Mouse (Mus musculus): ENCODE measurements around the gene Znrf1. TPM values are rescaled to one million over a fixed set of nuclear protein-coding genes. Genes with fewer than 3 reads are reported as not detected.
A peak's percentile ranks its signal among the peaks of the same experiment; 100 is the strongest.

Znrf1 gene
- polyA plus RNA-seq, 1 experiment from 2014 or later: 65.7 TPM

DNA sequence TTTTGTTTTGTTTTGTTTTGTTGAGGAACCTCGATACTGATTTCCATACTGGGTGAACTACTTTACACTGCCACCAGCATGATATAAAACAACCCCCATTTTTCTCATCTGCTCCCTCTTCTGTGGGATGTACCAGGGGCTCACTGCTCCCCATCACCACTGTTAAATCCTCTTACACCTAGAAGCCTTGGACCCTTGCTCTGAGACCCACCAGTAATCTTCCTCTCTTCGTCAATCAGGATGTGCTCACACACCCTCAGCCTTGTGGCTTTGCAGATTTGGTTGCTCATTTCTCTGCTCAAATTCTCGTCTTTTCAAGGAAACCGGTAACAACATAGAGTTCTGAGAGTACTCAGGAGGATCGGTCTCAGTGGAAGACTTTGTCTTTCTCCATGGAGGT, 7.8 kb upstream of the Znrf1 start:
- Histone ChIP-seq H3K4me3 (ENCODE audit: low read length) (no peak overlapping the region), H3K27me3 (replicated peaks; ENCODE audit: control insufficient read depth, insufficient read depth, low read length) (no peaks in the 10 kb centered on the region), H3K4me2 (ENCODE audit: low read length) (no peak overlapping the region), H3K9ac (ENCODE audit: low read depth, low read length) (no peak overlapping the region), H3K36me3 (ENCODE audit: control insufficient read depth, insufficient read depth, low read length) (no peaks in the 10 kb centered on the region), H3K4me1 (ENCODE audit: control insufficient read depth, insufficient read depth, low read depth, low read length) (no peaks in the 10 kb centered on the region), H3K9me3 (ENCODE audit: control insufficient read depth, low read length) (no peaks in the 10 kb centered on the region), H3K27ac (ENCODE audit: low read depth, low read length) (no peak overlapping the region)
- ATAC-seq: no peak
- 88% methylated on average over 5 of the region's 5 CpGs for WGBS

DNA sequence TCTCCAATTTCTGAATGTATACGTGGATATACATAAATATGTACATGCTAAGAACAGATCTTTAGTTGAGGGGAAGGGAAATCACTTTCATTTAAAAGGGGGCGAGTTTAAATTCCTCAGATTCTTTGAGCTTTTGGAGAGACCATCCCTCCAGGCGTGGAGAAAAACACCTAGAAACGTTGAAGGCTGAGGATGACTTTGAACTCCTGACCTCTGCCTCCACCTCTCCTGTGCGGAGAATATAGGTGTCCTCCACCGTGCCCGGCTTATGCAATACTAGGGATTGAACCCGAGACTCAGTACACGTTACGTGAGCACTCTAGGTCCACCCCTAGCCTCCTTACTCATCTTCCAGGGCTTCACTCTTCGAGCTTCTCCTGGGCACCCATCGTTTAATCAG, 4.7 kb upstream of the Znrf1 start:
- H3K27me3 ChIP-seq (replicated peaks; ENCODE audit: control insufficient read depth, insufficient read depth, low read length): no peaks in the 10 kb centered on the region
- peaks cover 4% of the 10 kb centered on the region; the same call in 1 of the 2 replicates for H3K4me1 ChIP-seq (ENCODE audit: control insufficient read depth, insufficient read depth, low read depth, low read length)
- no peak overlapping the region for H3K4me3 ChIP-seq (ENCODE audit: low read length)
- no peak for ATAC-seq
- H3K36me3 ChIP-seq (ENCODE audit: control insufficient read depth, insufficient read depth, low read length): no peaks in the 10 kb centered on the region
- H3K27ac ChIP-seq (ENCODE audit: low read depth, low read length): no peak overlapping the region
- no peak overlapping the region for H3K4me2 ChIP-seq (ENCODE audit: low read length)
- no peaks in the 10 kb centered on the region for H3K9me3 ChIP-seq (ENCODE audit: control insufficient read depth, low read length)
- H3K9ac ChIP-seq (ENCODE audit: low read depth, low read length): no peak overlapping the region
- WGBS: 73% methylated on average over 12 of the region's 12 CpGs

- H3K9ac ChIP-seq (ENCODE audit: low read depth, low read length): no peak overlapping the region
- no peaks in the 10 kb centered on the region for H3K36me3 ChIP-seq (ENCODE audit: control insufficient read depth, insufficient read depth, low read length)
- no peak for ATAC-seq
- H3K4me3 ChIP-seq (ENCODE audit: low read length): no peak overlapping the region
- H3K27ac ChIP-seq (ENCODE audit: low read depth, low read length): no peak overlapping the region
- 84% methylated on average over 17 of the region's 17 CpGs for WGBS
- H3K9me3 ChIP-seq (ENCODE audit: control insufficient read depth, low read length): no peaks in the 10 kb centered on the region
- H3K4me1 ChIP-seq (ENCODE audit: control insufficient read depth, insufficient read depth, low read depth, low read length): peaks cover 4% of the 10 kb centered on the region; the same call in 1 of the 2 replicates
- H3K4me2 ChIP-seq (ENCODE audit: low read length): no peak overlapping the region
- H3K27me3 ChIP-seq (replicated peaks; ENCODE audit: control insufficient read depth, insufficient read depth, low read length): no peaks in the 10 kb centered on the region
Measured at GRCm38 (mm10) chr8:111531621-111532020, 4.3 kb upstream of the Znrf1 start.

DNA sequence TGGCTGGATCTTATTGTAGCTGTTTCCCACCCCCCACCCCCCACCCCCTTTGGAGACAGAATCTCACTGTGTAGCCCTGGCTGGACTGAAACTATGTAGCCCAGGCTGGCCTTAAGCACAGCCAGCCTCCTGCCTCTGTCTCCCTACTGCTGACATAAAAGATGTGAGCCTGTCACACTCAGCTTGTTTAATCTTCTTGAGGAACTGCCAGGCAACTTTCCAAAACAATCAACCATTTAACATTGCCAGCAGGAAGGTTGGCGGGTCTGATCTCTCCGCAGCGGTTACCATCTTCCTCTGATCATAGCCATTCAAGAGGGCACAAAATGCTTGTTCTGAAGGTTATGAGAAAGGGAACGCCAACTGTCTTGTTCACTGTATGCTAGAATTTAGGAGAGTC, 2.4 kb upstream of the Znrf1 start:
- H3K4me1 ChIP-seq (ENCODE audit: control insufficient read depth, insufficient read depth, low read depth, low read length): peaks cover 10% of the 10 kb centered on the region
- H3K27me3 ChIP-seq (replicated peaks; ENCODE audit: control insufficient read depth, insufficient read depth, low read length): no peaks in the 10 kb centered on the region
- WGBS: 49% methylated on average over 4 of the region's 4 CpGs
- no peak overlapping the region for H3K27ac ChIP-seq (ENCODE audit: low read depth, low read length)
- H3K9ac ChIP-seq (ENCODE audit: low read depth, low read length): no peak overlapping the region
- no peak overlapping the region for H3K4me3 ChIP-seq (ENCODE audit: low read length)
- ATAC-seq: no peak
- no peak overlapping the region for H3K4me2 ChIP-seq (ENCODE audit: low read length)
- H3K9me3 ChIP-seq (ENCODE audit: control insufficient read depth, low read length): no peaks in the 10 kb centered on the region
- H3K36me3 ChIP-seq (ENCODE audit: control insufficient read depth, insufficient read depth, low read length): no peaks in the 10 kb centered on the region

GRCm38 (mm10) chr8:111535491-111535890, 406 bp upstream of the Znrf1 start:
- Histone ChIP-seq H3K9me3 (ENCODE audit: control insufficient read depth, low read length) (no peaks in the 10 kb centered on the region), H3K27me3 (replicated peaks; ENCODE audit: control insufficient read depth, insufficient read depth, low read length) (no peaks in the 10 kb centered on the region), H3K36me3 (ENCODE audit: control insufficient read depth, insufficient read depth, low read length) (no peaks in the 10 kb centered on the region), H3K4me3 (ENCODE audit: low read length) (peak overlapping the region; percentile 95), H3K9ac (ENCODE audit: low read depth, low read length) (no peak overlapping the region), H3K4me2 (ENCODE audit: low read length) (peak overlapping the region; percentile 58), H3K27ac (ENCODE audit: low read depth, low read length) (peak overlapping the region; percentile 95; the same call in 1 of the 2 replicates), H3K4me1 (ENCODE audit: control insufficient read depth, insufficient read depth, low read depth, low read length) (peaks cover 30% of the 10 kb centered on the region)
- 38% methylated on average over 5 of the region's 5 CpGs for WGBS
- no peak for ATAC-seq

DNA sequence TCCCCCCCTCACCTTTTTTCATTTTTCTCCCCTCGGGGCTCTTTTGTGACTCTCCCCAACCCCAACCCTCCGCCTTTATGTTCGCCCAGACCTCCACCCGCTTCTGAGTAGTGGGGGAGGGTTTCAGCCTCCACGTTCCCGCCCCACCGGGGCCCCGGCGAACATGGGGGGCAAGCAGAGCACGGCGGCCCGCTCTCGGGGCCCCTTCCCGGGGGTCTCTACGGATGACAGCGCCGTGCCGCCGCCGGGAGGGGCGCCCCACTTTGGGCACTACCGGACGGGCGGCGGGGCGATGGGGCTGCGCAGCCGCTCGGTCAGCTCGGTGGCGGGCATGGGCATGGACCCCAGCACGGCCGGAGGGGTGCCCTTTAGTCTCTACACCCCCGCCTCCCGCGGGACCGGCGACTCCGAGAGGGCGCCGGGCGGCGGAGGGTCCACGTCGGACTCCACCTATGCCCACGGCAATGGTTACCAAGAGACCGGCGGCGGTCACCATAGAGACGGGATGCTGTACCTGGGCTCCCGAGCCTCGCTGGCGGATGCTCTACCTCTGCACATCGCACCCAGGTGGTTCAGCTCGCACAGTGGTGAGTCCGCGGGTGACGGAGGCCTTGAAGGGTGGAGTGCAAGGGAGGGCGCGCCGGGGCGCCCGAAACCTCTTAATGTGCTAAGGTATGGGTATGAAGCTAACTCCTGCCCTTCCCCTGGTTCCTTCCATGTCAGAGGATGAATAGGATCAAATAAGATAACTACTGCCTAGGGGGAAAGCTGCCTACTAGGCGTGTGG, 1.3 kb downstream of the Znrf1 start:
- peak overlapping the region; percentile 98 for H3K9ac ChIP-seq (ENCODE audit: low read depth, low read length)
- peak; percentile 51 for ATAC-seq
- peak overlapping the region; percentile 95 for H3K27ac ChIP-seq (ENCODE audit: low read depth, low read length)
- under 1% methylated on average over 57 of the region's 64 CpGs for WGBS
- peak overlapping the region; percentile 93 for H3K4me2 ChIP-seq (ENCODE audit: low read length)
- H3K4me3 ChIP-seq (ENCODE audit: low read length): peak overlapping the region; percentile 95
- peaks cover 42% of the 10 kb centered on the region for H3K4me1 ChIP-seq (ENCODE audit: control insufficient read depth, insufficient read depth, low read depth, low read length)
- no peaks in the 10 kb centered on the region for H3K9me3 ChIP-seq (ENCODE audit: control insufficient read depth, low read length)
- no peaks in the 10 kb centered on the region for H3K27me3 ChIP-seq (replicated peaks; ENCODE audit: control insufficient read depth, insufficient read depth, low read length)
- H3K36me3 ChIP-seq (ENCODE audit: control insufficient read depth, insufficient read depth, low read length): no peaks in the 10 kb centered on the region

DNA sequence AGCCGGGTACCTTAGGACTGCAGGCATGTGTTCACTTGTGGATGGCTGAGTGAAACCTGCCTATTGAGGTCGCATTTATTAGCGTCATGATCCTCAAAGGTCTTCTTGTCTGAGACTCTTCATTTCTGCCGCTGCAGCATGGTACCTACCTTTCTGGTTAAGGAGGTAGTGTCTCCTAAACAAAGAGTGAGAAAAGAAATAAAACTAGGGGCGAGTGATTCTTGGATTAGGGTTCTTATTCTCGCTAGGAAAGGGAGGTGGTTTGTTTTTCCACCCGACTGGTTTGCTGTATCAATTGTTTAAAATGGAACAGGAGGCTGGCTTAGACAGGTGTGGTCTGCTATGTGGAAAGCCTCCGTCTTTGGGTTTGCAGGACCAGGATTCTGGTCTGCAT, 1.9 kb downstream of the Znrf1 start:
- H3K4me1 ChIP-seq (ENCODE audit: control insufficient read depth, insufficient read depth, low read depth, low read length): peaks cover 42% of the 10 kb centered on the region
- 2% methylated on average over 8 of the region's 8 CpGs for WGBS
- ATAC-seq: no peak; the same call in 1 of the 2 replicates

GRCm38 (mm10) chr8:111538194-111538593, 2.3 kb downstream of the Znrf1 start:
- H3K9ac ChIP-seq (ENCODE audit: low read depth, low read length): peak overlapping the region; percentile 98
- no peaks in the 10 kb centered on the region for H3K9me3 ChIP-seq (ENCODE audit: control insufficient read depth, low read length)
- no peak for ATAC-seq
- 4% methylated on average over 2 of the region's 2 CpGs for WGBS
- H3K4me3 ChIP-seq (ENCODE audit: low read length): peak overlapping the region; percentile 95
- H3K36me3 ChIP-seq (ENCODE audit: control insufficient read depth, insufficient read depth, low read length): no peaks in the 10 kb centered on the region
- peak overlapping the region; percentile 95; the same call in 1 of the 2 replicates for H3K27ac ChIP-seq (ENCODE audit: low read depth, low read length)
- peak overlapping the region; percentile 93 for H3K4me2 ChIP-seq (ENCODE audit: low read length)
- H3K27me3 ChIP-seq (replicated peaks; ENCODE audit: control insufficient read depth, insufficient read depth, low read length): no peaks in the 10 kb centered on the region
- H3K4me1 ChIP-seq (ENCODE audit: control insufficient read depth, insufficient read depth, low read depth, low read length): peaks cover 42% of the 10 kb centered on the region

More for the DNA sequence above, 1.9 kb downstream of the Znrf1 start:
- Histone ChIP-seq H3K9me3 (ENCODE audit: control insufficient read depth, low read length) (no peaks in the 10 kb centered on the region), H3K36me3 (ENCODE audit: control insufficient read depth, insufficient read depth, low read length) (no peaks in the 10 kb centered on the region), H3K4me3 (ENCODE audit: low read length) (peak overlapping the region; percentile 95), H3K4me2 (ENCODE audit: low read length) (peak overlapping the region; percentile 93), H3K27me3 (replicated peaks; ENCODE audit: control insufficient read depth, insufficient read depth, low read length) (no peaks in the 10 kb centered on the region), H3K9ac (ENCODE audit: low read depth, low read length) (peak overlapping the region; percentile 98), H3K27ac (ENCODE audit: low read depth, low read length) (peak overlapping the region; percentile 95)

GRCm38 (mm10) chr8:111539422-111540076, 3.7 kb downstream of the Znrf1 start:
- Histone ChIP-seq H3K9ac (ENCODE audit: low read depth, low read length) (peak overlapping the region; percentile 54), H3K4me2 (ENCODE audit: low read length) (peak overlapping the region; percentile 93), H3K4me3 (ENCODE audit: low read length) (peak overlapping the region; percentile 95), H3K27me3 (replicated peaks; ENCODE audit: control insufficient read depth, insufficient read depth, low read length) (no peaks in the 10 kb centered on the region), H3K36me3 (ENCODE audit: control insufficient read depth, insufficient read depth, low read length) (no peaks in the 10 kb centered on the region), H3K4me1 (ENCODE audit: control insufficient read depth, insufficient read depth, low read depth, low read length) (peaks cover 42% of the 10 kb centered on the region), H3K9me3 (ENCODE audit: control insufficient read depth, low read length) (no peaks in the 10 kb centered on the region), H3K27ac (ENCODE audit: low read depth, low read length) (no peak overlapping the region; the same call in 1 of the 2 replicates)
- WGBS: 31% methylated on average over 10 of the region's 10 CpGs
- ATAC-seq: no peak
